Mouse (Mus musculus) lung, adult 2 months (tissue): ENCODE measurements around the gene Zdhhc5. TPM values are rescaled to one million over a fixed set of nuclear protein-coding genes. Genes with fewer than 3 reads are reported as not detected.

Source experiments
- DNase-seq: peaks from one replicate; pipeline ENCODE4 v3.0.0; 2022
- H3K4me1 ChIP-seq: fragments of 200-500 bp; 2 replicates; pipeline ENCODE4 v1.6.1; 2011; ENCODE audit warnings: low read length; ENCODE audit not compliant: control insufficient read depth, insufficient read depth
- H3K4me3 ChIP-seq: fragments of 200-500 bp; replicated peaks from 2 replicates; pipeline ENCODE3; 2011; ENCODE audit warnings: low read depth, mild to moderate bottlenecking, control low read depth, low read length; ENCODE audit errors: extremely low read depth
- CTCF ChIP-seq: fragments of 200-500 bp; IDR thresholded peaks from 2 replicates; pipeline ENCODE4 v1.5.1; 2011; ENCODE audit warnings: mild to moderate bottlenecking, low read length, control low read depth; ENCODE audit not compliant: insufficient read depth
- POLR2A ChIP-seq: fragments of 200-500 bp; IDR thresholded peaks from 2 replicates; pipeline ENCODE4 v1.6.1; 2011; ENCODE audit warnings: low read depth, mild to moderate bottlenecking, control low read depth, low read length, borderline replicate concordance; ENCODE audit errors: extremely low read depth
- WGBS: fragments of 180-500 bp; shearing (Covaris S2); methylation state at CpG from one replicate; pipeline ENCODE4 v1.1.7; 2018; 5-methylcytosine and 5-hydroxymethylcytosine counted together
- polyA plus RNA-seq: library from polyadenylated mRNA; depleted of rRNA; stranded (reverse); fragments of >200 nt; gene quantifications from 2 replicates; pipeline ENCODE4 v1.2.3, GENCODE M21; 2012; rRNA removed

The Zdhhc5 gene
- polyA plus RNA-seq, 1 experiment: 41.4 TPM

DNA sequence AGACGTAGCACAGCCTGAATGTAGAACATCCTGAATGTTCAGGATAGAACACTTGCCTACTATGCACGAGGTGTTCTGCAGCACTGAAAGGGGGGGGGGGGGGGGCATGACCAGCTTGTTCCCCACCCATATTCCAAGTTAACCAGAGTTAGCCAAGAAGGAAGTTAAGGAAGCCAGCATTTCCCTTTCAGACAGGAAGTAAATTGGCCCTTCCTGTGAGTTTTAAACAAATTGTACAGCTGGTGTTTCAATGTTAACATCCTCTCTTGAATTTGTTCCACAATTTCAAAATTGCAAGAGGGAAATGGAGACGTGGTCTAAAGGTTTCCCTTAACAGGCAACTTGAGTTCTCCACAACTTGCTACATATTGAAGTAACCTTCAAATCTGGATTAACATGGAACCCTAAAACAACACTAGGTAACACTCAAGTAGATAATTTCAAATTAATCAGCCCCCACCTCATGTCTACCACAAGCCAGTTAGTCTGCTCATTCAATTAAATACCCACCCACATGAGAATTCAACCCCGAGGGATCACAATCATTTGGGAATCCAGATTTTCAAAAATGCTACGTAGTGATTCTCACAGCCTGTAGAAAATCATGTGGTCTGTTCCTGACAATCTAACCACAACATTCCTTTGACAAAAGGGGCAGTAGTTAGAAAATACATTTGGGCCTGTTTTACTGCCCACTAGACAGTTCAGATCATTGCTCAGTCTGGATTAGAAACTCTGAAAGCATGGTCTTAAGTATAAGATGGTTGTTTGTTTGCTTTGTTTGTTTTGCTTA, 76.4 kb downstream of the Zdhhc5 start:
- Histone ChIP-seq H3K4me3 (no peak overlapping the region), H3K4me1 (peaks cover 63% of the 10 kb centered on the region)
- no peak for DNase-seq
- no peak for TF ChIP-seq CTCF
- TF ChIP-seq POLR2A: no peak
- 19% methylated on average over 5 of the region's 5 CpGs for WGBS

Other genes with a start within 250 kb of the Zdhhc5 start
- gene Tfpi, start 238.4 kb downstream of the Zdhhc5 start, polyA plus RNA-seq: 6.2 and 10.5 TPM in 2 replicates
- 86.2 and 130 TPM in 2 replicates for gene Ctnnd1, start 64.4 kb downstream of the Zdhhc5 start, polyA plus RNA-seq
- 0.05 TPM in 1 of 2 replicates, not detected in the other for gene Btbd18, start 56.1 kb downstream of the Zdhhc5 start, polyA plus RNA-seq
- 40.4 and 51.7 TPM in 2 replicates for gene Selenoh, start 44.4 kb downstream of the Zdhhc5 start, polyA plus RNA-seq
- gene Gm28635, start 37.1 kb downstream of the Zdhhc5 start, polyA plus RNA-seq: not detected in 2 replicates
- 6.9 and 8.9 TPM in 2 replicates for gene Med19, start 36.8 kb downstream of the Zdhhc5 start, polyA plus RNA-seq
- 41.8 and 57.7 TPM in 2 replicates for gene Tmx2, start 36.0 kb downstream of the Zdhhc5 start, polyA plus RNA-seq
- 6.0 and 10.3 TPM in 2 replicates for gene Clp1, start 12.2 kb upstream of the Zdhhc5 start, polyA plus RNA-seq
- 1.6 and 2.0 TPM in 2 replicates for gene Ypel4, start 18.9 kb upstream of the Zdhhc5 start, polyA plus RNA-seq
- 1.8 and 4.1 TPM in 2 replicates for gene Gm19426, start 28.5 kb upstream of the Zdhhc5 start, polyA plus RNA-seq
- gene Serping1, start 60.3 kb upstream of the Zdhhc5 start, polyA plus RNA-seq: 822 and 853 TPM in 2 replicates
- gene Ube2l6, start 83.6 kb upstream of the Zdhhc5 start, polyA plus RNA-seq: 45.0 and 47.0 TPM in 2 replicates
- gene Smtnl1, start 107.5 kb upstream of the Zdhhc5 start, polyA plus RNA-seq: 3.5 TPM in 1 of 2 replicates, not detected in the other
- 20.2 and 25.1 TPM in 2 replicates for gene Timm10, start 111.8 kb upstream of the Zdhhc5 start, polyA plus RNA-seq
- gene Slc43a1, start 123.7 kb upstream of the Zdhhc5 start, polyA plus RNA-seq: 3.9 and 7.5 TPM in 2 replicates
- gene Rtn4rl2, start 171.5 kb upstream of the Zdhhc5 start, polyA plus RNA-seq: 2.7 and 9.7 TPM in 2 replicates
- 325 and 376 TPM in 2 replicates for gene Slc43a3, start 221.4 kb upstream of the Zdhhc5 start, polyA plus RNA-seq